Mouse (Mus musculus) heart, adult 2 months (tissue): Measurements from ENCODE around the gene Lrr1. TPM values are rescaled to one million over a fixed set of nuclear protein-coding genes. Genes with fewer than 3 reads are reported as not detected.
A peak's percentile ranks its signal among the peaks of the same experiment; 100 is the strongest.

ENCODE experiments used
- DNase-seq, 2 experiments: peaks; one replicate each; pipeline ENCODE4 v3.0.0; 2021
- H3K27ac ChIP-seq: fragments of 200-600 bp; 2 replicates; pipeline ENCODE4 v1.8.1; 2022
- H3K27me3 ChIP-seq: fragments of 200-500 bp; 2 replicates; pipeline ENCODE4 v1.6.1; 2012; ENCODE audit warnings: mild to moderate bottlenecking, low read length, inconsistent platforms, mixed read lengths; ENCODE audit not compliant: control insufficient read depth, insufficient read depth
- H3K36me3 ChIP-seq: fragments of 200-500 bp; 2 replicates; pipeline ENCODE4 v1.6.1; 2012; ENCODE audit warnings: low read length, inconsistent platforms; ENCODE audit not compliant: control insufficient read depth, insufficient read depth
- H3K4me1 ChIP-seq: fragments of 200-500 bp; 2 replicates; pipeline ENCODE4 v1.6.1; 2011; ENCODE audit warnings: low read length; ENCODE audit not compliant: control insufficient read depth, insufficient read depth
- H3K4me3 ChIP-seq: fragments of 200-600 bp; 2 replicates; pipeline ENCODE4 v1.8.1; 2022
- H3K79me2 ChIP-seq: fragments of 200-500 bp; replicated peaks from 2 replicates; pipeline ENCODE4 v1.6.1; 2012; ENCODE audit warnings: mild to moderate bottlenecking, inconsistent platforms, low read length, moderate library complexity, mixed read lengths; ENCODE audit not compliant: control insufficient read depth, insufficient read depth
- H3K9ac ChIP-seq: fragments of 200-500 bp; 2 replicates; pipeline ENCODE4 v1.6.1; 2012; ENCODE audit warnings: low read depth, mild to moderate bottlenecking, control low read depth, inconsistent platforms, low read length, mixed read lengths
- CTCF ChIP-seq: fragments of 200-600 bp; IDR thresholded peaks from 2 replicates; pipeline ENCODE4 v1.8.1; 2022; ENCODE audit warnings: antibody characterized with exemption, mild to moderate bottlenecking, moderate library complexity
- EP300 ChIP-seq: fragments of 200-500 bp; IDR thresholded peaks from 2 replicates; pipeline ENCODE4 v1.6.1; 2011; ENCODE audit warnings: low read depth, low read length, control low read depth; ENCODE audit not compliant: insufficient read depth
- POLR2A ChIP-seq: fragments of 200-500 bp; IDR thresholded peaks from 2 replicates; pipeline ENCODE4 v1.6.1; 2011; ENCODE audit warnings: mild to moderate bottlenecking, low read depth, low read length, control low read depth; ENCODE audit not compliant: insufficient read depth
- WGBS: fragments of 180-500 bp; shearing (Covaris S2); methylation state at CpG from one replicate; pipeline ENCODE4 v1.1.7; 2018; 5-methylcytosine and 5-hydroxymethylcytosine counted together
- intact Hi-C: fragments of 180-260 bp; cut with DNase I; formaldehyde crosslinking; loops from one replicate; pipeline ENCODE4 v1.15.1; 2025
- polyA plus RNA-seq: library from polyadenylated mRNA; depleted of rRNA; stranded (reverse); fragments of >200 nt; gene quantifications from 2 replicates; pipeline ENCODE4 v1.2.3, GENCODE M21; 2012
- total RNA-seq, 2 experiments: library from RNA; stranded (reverse); gene quantifications; 2 replicates each; pipeline ENCODE4 v1.2.3; 2021

Lrr1 gene
- total and polyA plus RNA-seq, 3 experiments, result not detected

- peak; percentile 99 for DNase-seq
- H3K4me3 ChIP-seq, result peak within 1 kb of the TSS; percentile 99
- H3K4me1 ChIP-seq, result peaks cover 7% of the 10 kb centered on the region
- intact Hi-C loops, result loop anchor here (2.0 kb wide), 1 partner anchor 25 kb away; the partner anchor contains the start of gene Rps29
- H3K79me2 ChIP-seq, result no peaks in the 10 kb centered on the region
- 1% methylated on average over 84 of the region's 84 CpGs for WGBS
- no peaks in the 10 kb centered on the region for H3K27me3 ChIP-seq
- H3K27ac ChIP-seq, result peak within 1 kb of the TSS; percentile 96
- H3K9ac ChIP-seq, result peak within 1 kb of the TSS; percentile 95
- TF ChIP-seq CTCF, result 0 out of 2 replicates have a peak, but pooled peaks have one; percentile 14
- TF ChIP-seq EP300, result 0 out of 2 replicates have a peak, but pooled peaks have one; percentile 12
- TF ChIP-seq POLR2A, result peak; percentile 87
- peaks cover 15% of the 10 kb centered on the region for H3K36me3 ChIP-seq
Measured at GRCm38 (mm10) chr12:69183583-69184308, 15.1 kb downstream of the Lrr1 start, which contains the start of the genes Rpl36al and Mgat2. Rpl36al (minus strand) TSS chr12:69184083. Mgat2 (plus strand) TSS chr12:69184157.

DNA sequence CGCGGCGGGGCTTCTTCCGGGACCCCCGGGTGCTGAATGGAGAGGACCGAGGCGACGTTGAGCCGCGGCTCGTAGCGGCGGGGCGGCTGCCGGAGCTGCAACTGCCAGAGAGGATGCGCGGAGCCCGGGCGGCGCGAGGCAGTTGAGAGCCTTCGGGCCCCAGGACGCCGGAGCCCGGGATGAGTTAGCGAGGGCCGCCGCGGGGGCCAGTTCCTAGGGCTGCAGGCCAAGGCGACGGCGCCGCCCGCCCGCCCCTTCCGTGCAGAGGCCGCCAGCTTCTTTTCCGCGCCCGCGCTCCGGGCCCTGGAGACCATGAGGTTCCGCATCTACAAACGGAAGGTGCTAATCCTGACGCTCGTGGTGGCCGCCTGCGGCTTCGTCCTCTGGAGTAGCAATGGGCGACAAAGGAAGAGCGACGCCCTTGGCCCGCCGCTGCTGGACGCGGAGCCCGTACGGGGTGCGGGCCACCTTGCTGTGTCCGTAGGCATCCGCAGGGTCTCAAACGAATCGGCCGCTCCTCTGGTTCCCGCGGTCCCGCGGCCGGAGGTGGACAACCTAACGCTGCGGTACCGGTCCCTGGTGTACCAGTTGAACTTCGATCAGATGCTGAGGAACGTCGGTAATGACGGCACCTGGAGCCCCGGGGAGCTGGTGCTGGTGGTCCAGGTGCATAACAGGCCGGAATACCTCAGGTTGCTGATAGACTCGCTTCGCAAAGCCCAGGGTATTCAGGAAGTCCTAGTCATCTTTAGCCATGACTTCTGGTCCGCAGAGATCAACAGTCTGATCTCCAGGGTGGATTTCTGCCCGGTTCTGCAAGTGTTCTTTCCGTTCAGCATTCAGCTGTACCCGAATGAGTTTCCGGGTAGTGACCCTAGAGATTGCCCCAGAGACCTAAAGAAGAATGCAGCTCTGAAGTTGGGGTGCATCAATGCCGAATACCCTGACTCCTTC lies 16.0 kb downstream of the Lrr1 start:
- Histone ChIP-seq H3K36me3 (peaks cover 15% of the 10 kb centered on the region), H3K4me1 (peaks cover 7% of the 10 kb centered on the region), H3K27ac (peak overlapping the region; percentile 96), H3K79me2 (no peaks in the 10 kb centered on the region), H3K4me3 (peak overlapping the region; percentile 99), H3K9ac (peak overlapping the region; percentile 95), H3K27me3 (no peaks in the 10 kb centered on the region)
- intact Hi-C loops, result loop anchor here (2.0 to 5.0 kb wide), 2 partner anchors 26 to 43 kb away; partner anchors contain the start of genes Pole2 and Rps29
- DNase-seq, result peak in 1 of 2 experiments; percentile 83
- under 1% methylated on average over 80 of the region's 86 CpGs for WGBS
- TF ChIP-seq CTCF (no peak), POLR2A (no peak), EP300 (no peak)

DNA sequence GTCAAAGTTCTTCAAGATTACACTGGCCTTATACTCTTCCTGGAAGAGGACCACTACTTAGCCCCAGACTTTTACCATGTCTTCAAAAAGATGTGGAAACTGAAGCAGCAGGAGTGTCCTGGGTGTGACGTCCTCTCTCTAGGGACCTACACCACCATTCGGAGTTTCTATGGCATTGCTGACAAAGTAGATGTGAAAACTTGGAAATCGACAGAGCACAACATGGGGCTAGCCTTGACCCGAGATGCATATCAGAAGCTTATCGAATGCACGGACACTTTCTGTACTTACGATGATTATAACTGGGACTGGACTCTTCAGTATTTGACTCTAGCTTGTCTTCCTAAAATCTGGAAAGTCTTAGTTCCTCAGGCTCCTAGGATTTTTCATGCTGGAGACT lies 16.8 kb downstream of the Lrr1 start:
- TF ChIP-seq POLR2A, result no peak
- TF ChIP-seq CTCF, result no peak
- TF ChIP-seq EP300, result no peak
- no peaks in the 10 kb centered on the region for H3K27me3 ChIP-seq
- H3K9ac ChIP-seq, result no peak overlapping the region
- intact Hi-C loops, result loop anchor here (2.0 to 5.0 kb wide), 2 partner anchors 27 to 42 kb away; partner anchors contain the start of genes Pole2 and Rps29
- H3K4me1 ChIP-seq, result peaks cover 7% of the 10 kb centered on the region
- H3K36me3 ChIP-seq, result peaks cover 15% of the 10 kb centered on the region
- 46% methylated on average over 7 of the region's 7 CpGs for WGBS
- no peak for DNase-seq
- H3K4me3 ChIP-seq, result peak overlapping the region; percentile 99
- H3K27ac ChIP-seq, result no peak overlapping the region; the same call in 1 of the 2 replicates
- no peaks in the 10 kb centered on the region for H3K79me2 ChIP-seq

GRCm38 (mm10) chr12:69186811-69187471 lies 18.3 kb downstream of the Lrr1 start:
- TF ChIP-seq CTCF (no peak), POLR2A (no peak)
- intact Hi-C loops, result loop anchor here (5.0 kb wide), 1 partner anchor 40 kb away; the partner anchor contains the start of gene Pole2
- H3K36me3 ChIP-seq, result peaks cover 15% of the 10 kb centered on the region
- DNase-seq, result no peak
- no peak overlapping the region for H3K27ac ChIP-seq
- WGBS, result 52% methylated on average over 5 of the region's 5 CpGs
- H3K4me1 ChIP-seq, result peaks cover 7% of the 10 kb centered on the region
- no peak overlapping the region for H3K4me3 ChIP-seq
- no peak overlapping the region for H3K9ac ChIP-seq
- H3K27me3 ChIP-seq, result no peaks in the 10 kb centered on the region
- no peaks in the 10 kb centered on the region for H3K79me2 ChIP-seq

DNA sequence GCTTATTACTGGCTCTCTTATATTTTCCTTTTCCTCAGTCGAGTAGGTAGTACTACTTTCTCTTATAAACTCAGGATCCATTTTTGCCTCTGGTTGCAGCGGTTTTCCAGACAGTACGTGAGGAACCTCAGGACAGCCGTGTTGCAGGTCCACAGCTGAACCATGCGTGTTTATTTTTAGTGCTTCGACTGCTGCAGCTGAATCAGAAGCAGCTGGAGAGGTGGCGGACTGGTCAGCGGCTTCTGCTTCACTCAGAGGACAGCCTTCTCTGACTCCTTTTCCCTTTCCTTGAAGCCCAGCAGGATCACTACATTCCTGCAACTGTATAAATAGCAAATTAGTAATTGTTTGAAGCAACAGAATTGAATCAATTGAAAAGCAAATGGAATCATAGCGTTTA lies 21.5 kb downstream of the Lrr1 start:
- no peak for DNase-seq
- intact Hi-C loops, result no loop called here
- H3K4me1 ChIP-seq, result peaks cover 6% of the 10 kb centered on the region
- WGBS, result 68% methylated on average over 9 of the region's 9 CpGs
- no peak overlapping the region for H3K9ac ChIP-seq
- H3K27me3 ChIP-seq, result no peaks in the 10 kb centered on the region
- H3K27ac ChIP-seq, result no peak overlapping the region
- TF ChIP-seq CTCF (no peak), POLR2A (no peak), EP300 (no peak)
- peaks cover 13% of the 10 kb centered on the region for H3K36me3 ChIP-seq
- H3K4me3 ChIP-seq, result no peak overlapping the region
- H3K79me2 ChIP-seq, result no peaks in the 10 kb centered on the region
